ENCODE assay signal across 12 mouse cellular contexts in the genomic region with DNA sequence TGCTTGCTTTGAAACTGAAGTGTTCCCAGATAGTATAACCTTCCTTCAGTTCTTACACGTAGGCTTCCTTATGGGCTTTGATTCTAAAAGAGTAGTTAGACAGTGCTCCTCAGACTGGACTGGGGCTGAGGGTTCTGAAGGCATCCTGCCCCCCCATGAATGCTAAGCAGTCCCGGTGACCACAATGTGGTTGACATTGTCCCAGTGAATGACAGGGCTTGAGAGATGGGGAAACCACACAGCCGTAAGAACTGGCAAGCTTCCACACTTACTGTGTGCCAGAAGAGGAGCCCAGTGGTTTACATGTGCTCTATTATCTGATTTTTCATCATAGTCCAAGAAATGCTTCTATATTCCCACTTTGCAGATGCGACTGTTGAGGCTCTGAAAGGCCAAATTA.
A peak's percentile ranks its signal among the peaks of the same experiment; 100 is the strongest.
DNase-seq lines count a peak whose midpoint lies in the region; ATAC-seq and TF ChIP-seq lines count a peak whose summit lies in the region.
"Had no signal": no experiment of that assay in that cellular context is flagged by ENCODE, and none has a peak within 500 bp of the region (broad histone marks: within the 10 kb centered on the region; RNA-seq: fewer than 3 reads in every experiment).

No protein-coding gene starts in this region.

- DNase-seq in liver, adult 2 months (ENCODE audit: extremely low read depth, low read depth, low spot score), result peak; percentile 24
- no peak for DNase-seq in liver
- DNase-seq in liver, postnatal 0 days, result no peak
- DNase-seq in skeletal muscle tissue, adult 2 months (ENCODE audit: low read depth, low spot score), result peak; percentile 22
- no peak for DNase-seq in thymus, postnatal 0 days (ENCODE audit: low spot score)
- DNase-seq: cerebellum, adult 8-10 months; gastrocnemius, adult 2 months; right cerebral cortex, adult 18-20 months had no signal

- H3K36me3 ChIP-seq in liver, adult 2 months (ENCODE audit: control insufficient read depth, insufficient read depth, low read length), result no peaks in the 10 kb centered on the region
- H3K36me3 ChIP-seq in liver, postnatal 0 days (replicated peaks; ENCODE audit: insufficient read depth, low read length), result no peaks in the 10 kb centered on the region
- H3K36me3 ChIP-seq in intestine, embryonic 16.5 days (ENCODE audit: control insufficient read depth, insufficient read depth, low read length), result no peaks in the 10 kb centered on the region
- H3K36me3 ChIP-seq: hindbrain, embryonic 12.5 days had no signal

- H3K27ac ChIP-seq in liver, adult 2 months (replicated peaks; ENCODE audit: insufficient read depth, low read depth, low read length), result no peak overlapping the region
- H3K27ac ChIP-seq in bone marrow macrophage, adult 2 months (ENCODE audit: insufficient read depth, low read depth, low read length), result peak overlapping the region; percentile 73
- H3K27ac ChIP-seq in liver, postnatal 0 days (ENCODE audit: low read depth), result no peak overlapping the region
- no peak overlapping the region for H3K27ac ChIP-seq in intestine, embryonic 16.5 days (ENCODE audit: low read length)
- H3K27ac ChIP-seq: gastrocnemius, adult 2 months; hindbrain, embryonic 12.5 days had no signal

- TF ChIP-seq EP300 in liver, postnatal 0 days (IDR thresholded peaks at IDR 0.05; ENCODE audit: low read depth), result 0 out of 2 replicates have a peak, but pooled peaks have one; percentile 2

- H3K79me2 ChIP-seq in liver, adult 2 months (ENCODE audit: control insufficient read depth, insufficient read depth, low read length), result no peaks in the 10 kb centered on the region

- no peaks in the 10 kb centered on the region; the same call in 1 of the 2 replicates for H3K4me1 ChIP-seq in liver, adult 2 months (ENCODE audit: control insufficient read depth, insufficient read depth, low read length)
- H3K4me1 ChIP-seq in bone marrow macrophage, adult 2 months (ENCODE audit: control insufficient read depth, insufficient read depth, low read length), result peaks cover 27% of the 10 kb centered on the region
- H3K4me1 ChIP-seq in liver, postnatal 0 days (ENCODE audit: insufficient read depth), result 0 out of 2 replicates have a peak, but pooled peaks cover 4% of the 10 kb centered on the region
- H3K4me1 ChIP-seq in intestine, embryonic 16.5 days (ENCODE audit: control insufficient read depth, insufficient read depth, low read length), result peaks cover 4% of the 10 kb centered on the region
- H3K4me1 ChIP-seq: hindbrain, embryonic 12.5 days had no signal

- H3K4me2 ChIP-seq in liver, postnatal 0 days (ENCODE audit: low read depth, low read length), result no peak overlapping the region
- H3K4me2 ChIP-seq in intestine, embryonic 16.5 days (ENCODE audit: low read depth, low read length), result no peak overlapping the region
- H3K4me2 ChIP-seq: hindbrain, embryonic 12.5 days had no signal

- no peak overlapping the region for H3K9ac ChIP-seq in liver, adult 2 months (ENCODE audit: low read depth, low read length)
- no peak overlapping the region for H3K9ac ChIP-seq in liver, postnatal 0 days (replicated peaks)
- no peak overlapping the region for H3K9ac ChIP-seq in intestine, embryonic 16.5 days (ENCODE audit: low read depth, low read length)
- H3K9ac ChIP-seq: hindbrain, embryonic 12.5 days had no signal

- 63% methylated on average over 4 of the region's 4 CpGs for WGBS in liver, adult 2 months
- WGBS in liver, postnatal 0 days (ENCODE audit: insufficient replicate concordance), result 35% methylated on average over 4 of the region's 4 CpGs
- WGBS in intestine, embryonic 16.5 days, result 87% methylated on average over 4 of the region's 4 CpGs

- H3K9me3 ChIP-seq in liver, postnatal 0 days (ENCODE audit: low read length), result 0 out of 2 replicates have a peak, but pooled peaks cover 4% of the 10 kb centered on the region
- no peaks in the 10 kb centered on the region for H3K9me3 ChIP-seq in intestine, embryonic 16.5 days (ENCODE audit: control insufficient read depth, low read length)
- H3K9me3 ChIP-seq: hindbrain, embryonic 12.5 days had no signal

- no peak overlapping the region for H3K4me3 ChIP-seq in liver, adult 2 months (ENCODE audit: insufficient read depth, low read depth, low read length)
- no peak overlapping the region for H3K4me3 ChIP-seq in bone marrow macrophage, adult 2 months (ENCODE audit: insufficient read depth, low read length)
- no peak overlapping the region for H3K4me3 ChIP-seq in liver, postnatal 0 days (ENCODE audit: low read depth, low read length)
- H3K4me3 ChIP-seq in intestine, embryonic 16.5 days (ENCODE audit: low read length), result no peak overlapping the region
- H3K4me3 ChIP-seq: gastrocnemius, adult 2 months; hindbrain, embryonic 12.5 days had no signal

- no peak for TF ChIP-seq POLR2A in liver, adult 2 months (IDR thresholded peaks at IDR 0.05; ENCODE audit: extremely low read depth, insufficient read depth, low read length)
- TF ChIP-seq POLR2A in bone marrow macrophage, adult 2 months (IDR thresholded peaks at IDR 0.05; ENCODE audit: borderline replicate concordance, low read depth, low read length), result no peak

- H3K27me3 ChIP-seq in liver, adult 2 months (ENCODE audit: control insufficient read depth, insufficient read depth, low read length), result no peaks in the 10 kb centered on the region
- no peaks in the 10 kb centered on the region for H3K27me3 ChIP-seq in liver, postnatal 0 days (ENCODE audit: insufficient read depth, low read length)
- H3K27me3 ChIP-seq in intestine, embryonic 16.5 days (replicated peaks; ENCODE audit: control insufficient read depth, insufficient read depth, low read length), result no peaks in the 10 kb centered on the region
- H3K27me3 ChIP-seq: hindbrain, embryonic 12.5 days; Patski had no signal

- no peak for ATAC-seq in liver, postnatal 0 days
- ATAC-seq in intestine, embryonic 16.5 days, result no peak
- ATAC-seq: Patski had no signal

- TF ChIP-seq CTCF in liver, adult 2 months (IDR thresholded peaks at IDR 0.05; ENCODE audit: low read depth, low read length), result no peak
- TF ChIP-seq CTCF in bone marrow macrophage, adult 2 months (IDR thresholded peaks at IDR 0.05; ENCODE audit: low read depth, low read length), result no peak
- TF ChIP-seq CTCF in liver, postnatal 0 days (IDR thresholded peaks at IDR 0.05; ENCODE audit: low read depth), result no peak

Comparison
In these comparisons a context has a peak if more than half of its experiments do, and no peak if none do; other contexts are left out.
1. DNase-seq: peak in liver, adult 2 months (single experiment) and skeletal muscle tissue, adult 2 months (single experiment); none in liver (single experiment), liver, postnatal 0 days (single experiment) and thymus, postnatal 0 days (single experiment).